Mouse (Mus musculus): ENCODE data around the gene Atp2c1. TPM values are rescaled to one million over a fixed set of nuclear protein-coding genes. Genes with fewer than 3 reads are reported as not detected.
A peak's percentile ranks its signal among the peaks of the same experiment; 100 is the strongest.

Atp2c1 gene
- total and polyA plus RNA-seq, 3 experiments, result 45.8 to 60.7 (median 51.7) TPM

DNA sequence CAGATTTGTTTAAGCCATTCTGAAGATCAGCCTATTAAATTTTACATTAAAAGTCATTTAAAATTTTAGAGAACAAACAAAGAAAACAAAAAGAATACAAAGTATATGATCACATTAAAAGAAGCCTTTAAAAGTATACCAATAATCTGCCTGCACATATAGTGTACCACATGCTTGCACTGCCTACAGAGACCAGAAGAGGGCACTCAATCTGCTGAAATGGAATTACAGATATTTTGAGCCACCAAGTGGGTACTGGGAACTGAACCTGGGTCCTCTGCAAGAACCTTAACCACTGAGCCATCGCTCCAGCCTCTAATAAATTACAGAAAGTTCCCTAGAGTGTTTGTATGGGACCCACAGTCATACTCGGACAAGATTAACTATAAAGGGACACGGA is 59.3 kb downstream of the Atp2c1 start:
- Histone ChIP-seq H3K27ac (ENCODE audit: insufficient read depth, low read depth) (no peak overlapping the region), H3K9me3 (replicated peaks; ENCODE audit: low read length) (peaks cover 11% of the 10 kb centered on the region), H3K36me3 (replicated peaks in 1 of 2; ENCODE audit: control insufficient read depth in 1 of 2, insufficient read depth in 1 of 2, low read length in 1 of 2) (peaks cover 12 to 47% of the 10 kb centered on the region in 2 experiments), H3K27me3 (replicated peaks) (no peaks in the 10 kb centered on the region), H3K4me3 (replicated peaks in 1 of 3; ENCODE audit: low read depth in 2 of 3, low read length in 2 of 3, poor library complexity in 1 of 3) (no peak overlapping the region), H3K4me1 (ENCODE audit: control insufficient read depth in 1 of 2, insufficient read depth in 2 of 2) (no peaks in the 10 kb centered on the region), H3K79me2 (replicated peaks; ENCODE audit: control insufficient read depth, extremely low read depth, insufficient read depth, poor library complexity, severe bottlenecking) (no peaks in the 10 kb centered on the region), H3K9ac (ENCODE audit: insufficient read depth, low read depth) (no peak overlapping the region), H3K4me2 (ENCODE audit: insufficient read depth, low read depth, poor library complexity, severe bottlenecking) (no peak overlapping the region)
- no peak for DNase-seq (ENCODE audit: extremely low read depth)
- dilution Hi-C loops (cut with MboI; ENCODE audit: extremely low pct_ligation_motif_present, extremely low pct_unique_long_range_greater_than_20kb, low sequenced_read_pairs) (no loop called here), in situ Hi-C loops (cut with MboI; ENCODE audit: low pct_ligation_motif_present, low pct_unique_long_range_greater_than_20kb, low sequenced_read_pairs) (no loop called here)
- TF ChIP-seq CTCF (conservative IDR thresholded peaks at IDR 0.05 in 1 of 2, IDR thresholded peaks at IDR 0.05 in 1 of 2; ENCODE audit: low read depth in 2 of 2, low read length in 2 of 2) (peak; percentile 25 to 31; a peak in 1 of 4 replicates), CHD1 (IDR thresholded peaks at IDR 0.05; ENCODE audit: low read depth, low read length) (no peak)

- H3K9me3 ChIP-seq (replicated peaks; ENCODE audit: low read length), result no peaks in the 10 kb centered on the region
- H3K4me3 ChIP-seq (replicated peaks in 1 of 3; ENCODE audit: low read depth in 2 of 3, low read length in 2 of 3, poor library complexity in 1 of 3), result no peak overlapping the region
- in situ Hi-C loops (cut with MboI; ENCODE audit: low pct_ligation_motif_present, low pct_unique_long_range_greater_than_20kb, low sequenced_read_pairs), result no loop called here
- no peaks in the 10 kb centered on the region for H3K27me3 ChIP-seq (replicated peaks)
- H3K4me1 ChIP-seq (ENCODE audit: control insufficient read depth in 1 of 2, insufficient read depth in 2 of 2), result peaks cover 0 to 5% of the 10 kb centered on the region in 2 experiments; a peak in 2 of 4 replicates
- no peak for DNase-seq (ENCODE audit: extremely low read depth)
- peaks cover 20 to 51% of the 10 kb centered on the region in 2 experiments for H3K36me3 ChIP-seq (replicated peaks in 1 of 2; ENCODE audit: control insufficient read depth in 1 of 2, insufficient read depth in 1 of 2, low read length in 1 of 2)
- H3K9ac ChIP-seq (ENCODE audit: insufficient read depth, low read depth), result no peak overlapping the region
- H3K79me2 ChIP-seq (replicated peaks; ENCODE audit: control insufficient read depth, extremely low read depth, insufficient read depth, poor library complexity, severe bottlenecking), result no peaks in the 10 kb centered on the region
- H3K27ac ChIP-seq (ENCODE audit: insufficient read depth, low read depth), result no peak overlapping the region
- H3K4me2 ChIP-seq (ENCODE audit: insufficient read depth, low read depth, poor library complexity, severe bottlenecking), result no peak overlapping the region
- dilution Hi-C loops (cut with MboI; ENCODE audit: extremely low pct_ligation_motif_present, extremely low pct_unique_long_range_greater_than_20kb, low sequenced_read_pairs), result no loop called here
- TF ChIP-seq POLR2AphosphoS2 (IDR thresholded peaks at IDR 0.05; ENCODE audit: low read depth, low read length), result no peak
- no peak for TF ChIP-seq MAX (IDR thresholded peaks at IDR 0.05; ENCODE audit: low read length)
- TF ChIP-seq NRF1 (IDR thresholded peaks at IDR 0.05; ENCODE audit: low read depth, low read length), result no peak
- no peak for TF ChIP-seq CTCF (conservative IDR thresholded peaks at IDR 0.05 in 1 of 2, IDR thresholded peaks at IDR 0.05 in 1 of 2; ENCODE audit: low read depth in 2 of 2, low read length in 2 of 2)
- TF ChIP-seq GABPA (IDR thresholded peaks at IDR 0.05; ENCODE audit: insufficient replicate concordance, low read depth, low read length), result no peak
- no peak for TF ChIP-seq JUND (conservative IDR thresholded peaks at IDR 0.05; ENCODE audit: low read depth, low read length)
Measured at GRCm38 (mm10) chr9:105461496-105461895, 65.6 kb downstream of the Atp2c1 start.

GRCm38 (mm10) chr9:105459032-105459431 is 68.1 kb downstream of the Atp2c1 start:
- Histone ChIP-seq H3K79me2 (replicated peaks; ENCODE audit: control insufficient read depth, extremely low read depth, insufficient read depth, poor library complexity, severe bottlenecking) (no peaks in the 10 kb centered on the region), H3K27ac (ENCODE audit: insufficient read depth, low read depth) (no peak overlapping the region), H3K4me2 (ENCODE audit: insufficient read depth, low read depth, poor library complexity, severe bottlenecking) (no peak overlapping the region), H3K4me1 (ENCODE audit: control insufficient read depth in 1 of 2, insufficient read depth in 2 of 2) (peaks cover 0 to 5% of the 10 kb centered on the region in 2 experiments; a peak in 2 of 4 replicates), H3K9me3 (replicated peaks; ENCODE audit: low read length) (no peaks in the 10 kb centered on the region), H3K36me3 (replicated peaks in 1 of 2; ENCODE audit: control insufficient read depth in 1 of 2, insufficient read depth in 1 of 2, low read length in 1 of 2) (peaks cover 22 to 57% of the 10 kb centered on the region in 2 experiments), H3K4me3 (replicated peaks in 1 of 3; ENCODE audit: low read depth in 2 of 3, low read length in 2 of 3, poor library complexity in 1 of 3) (no peak overlapping the region), H3K27me3 (replicated peaks) (no peaks in the 10 kb centered on the region), H3K9ac (ENCODE audit: insufficient read depth, low read depth) (no peak overlapping the region)
- in situ Hi-C loops (cut with MboI; ENCODE audit: low pct_ligation_motif_present, low pct_unique_long_range_greater_than_20kb, low sequenced_read_pairs), result no loop called here
- no peak for TF ChIP-seq PAX5 (IDR thresholded peaks at IDR 0.05; ENCODE audit: low read length)
- no peak for TF ChIP-seq HCFC1 (IDR thresholded peaks at IDR 0.05; ENCODE audit: low read depth, low read length)
- no peak for TF ChIP-seq NELFE (IDR thresholded peaks at IDR 0.05; ENCODE audit: low read depth, low read length)
- no peak for TF ChIP-seq SIN3A (IDR thresholded peaks at IDR 0.05; ENCODE audit: low read length)
- TF ChIP-seq KAT2A (IDR thresholded peaks at IDR 0.05; ENCODE audit: insufficient replicate concordance, low read length), result no peak
- TF ChIP-seq RAD21 (IDR thresholded peaks at IDR 0.05; ENCODE audit: low read depth, low read length), result no peak
- TF ChIP-seq MAX (IDR thresholded peaks at IDR 0.05; ENCODE audit: low read length), result no peak
- TF ChIP-seq TBP (conservative IDR thresholded peaks at IDR 0.05; ENCODE audit: low read depth, low read length), result no peak
- no peak for TF ChIP-seq JUN (IDR thresholded peaks at IDR 0.05; ENCODE audit: insufficient read depth, low read depth, low read length)
- TF ChIP-seq MAFK (IDR thresholded peaks at IDR 0.05; ENCODE audit: insufficient replicate concordance, low read length), result no peak
- TF ChIP-seq UBTF (IDR thresholded peaks at IDR 0.05; ENCODE audit: low read depth, low read length), result no peak
- no peak for TF ChIP-seq USF2 (conservative IDR thresholded peaks at IDR 0.05; ENCODE audit: low read depth, low read length)
- TF ChIP-seq MAZ (IDR thresholded peaks at IDR 0.05; ENCODE audit: low read depth, low read length), result no peak
- no peak for TF ChIP-seq MYC (IDR thresholded peaks at IDR 0.05; ENCODE audit: low read depth, low read length)
- TF ChIP-seq E2F4 (IDR thresholded peaks at IDR 0.05; ENCODE audit: insufficient replicate concordance, low read depth, low read length), result no peak
- no peak for TF ChIP-seq MXI1 (IDR thresholded peaks at IDR 0.05; ENCODE audit: low read depth, low read length)
- TF ChIP-seq CTCF (conservative IDR thresholded peaks at IDR 0.05 in 1 of 2, IDR thresholded peaks at IDR 0.05 in 1 of 2; ENCODE audit: low read depth in 2 of 2, low read length in 2 of 2), result no peak
- no peak for TF ChIP-seq MEF2A (IDR thresholded peaks at IDR 0.05; ENCODE audit: borderline replicate concordance, low read depth, low read length)
- TF ChIP-seq EP300 (IDR thresholded peaks at IDR 0.05; ENCODE audit: low read length), result no peak
- TF ChIP-seq RCOR1 (conservative IDR thresholded peaks at IDR 0.05; ENCODE audit: low read depth, low read length), result no peak
- no peak for DNase-seq (ENCODE audit: extremely low read depth)
- dilution Hi-C loops (cut with MboI; ENCODE audit: extremely low pct_ligation_motif_present, extremely low pct_unique_long_range_greater_than_20kb, low sequenced_read_pairs), result no loop called here
